In genomic region chr10:128041636-128042035, GRCm38 (mm10) we compare ENCODE assay signal across 26 mouse cellular contexts. TPM values are rescaled to one million over a fixed set of nuclear protein-coding genes. Genes with fewer than 3 reads are reported as not detected.
DNase-seq lines count a peak whose midpoint lies in the region; ATAC-seq and TF ChIP-seq lines count a peak whose summit lies in the region.
"Had no signal": no experiment of that assay in that cellular context is flagged by ENCODE, and none has a peak within 500 bp of the region (broad histone marks: within the 10 kb centered on the region; RNA-seq: fewer than 3 reads in every experiment).

No protein-coding gene starts in this region.

- no peaks in the 10 kb centered on the region for H3K9me3 ChIP-seq in embryonic facial prominence, embryonic 13.5 days
- no peaks in the 10 kb centered on the region for H3K9me3 ChIP-seq in embryonic facial prominence, embryonic 10.5 days
- no peaks in the 10 kb centered on the region for H3K9me3 ChIP-seq in heart, embryonic 12.5 days (replicated peaks)
- no peaks in the 10 kb centered on the region for H3K9me3 ChIP-seq in hindbrain, embryonic 13.5 days
- no peaks in the 10 kb centered on the region for H3K9me3 ChIP-seq in hindbrain, postnatal 0 days (ENCODE audit: low read length)
- H3K9me3 ChIP-seq in E14TG2a.4 (ENCODE audit: low read length) = no peaks in the 10 kb centered on the region
- H3K9me3 ChIP-seq: forebrain, embryonic 15.5 days; heart, embryonic 15.5 days had no signal

- TF ChIP-seq CTCF in hindbrain, postnatal 0 days (IDR thresholded peaks at IDR 0.05; ENCODE audit: low read depth) = no peak
- TF ChIP-seq CTCF in E14TG2a.4 (conservative IDR thresholded peaks at IDR 0.05; ENCODE audit: low read length) = no peak

- no peak for ATAC-seq in embryonic facial prominence, embryonic 13.5 days (ENCODE audit: insufficient number of reproducible peaks, insufficient read depth, low FRiP score, low TSS enrichment, low read depth)
- no peak for ATAC-seq in heart, embryonic 12.5 days (ENCODE audit: insufficient number of reproducible peaks, low FRiP score)
- no peak for ATAC-seq in hindbrain, embryonic 13.5 days (ENCODE audit: low FRiP score)
- no peak for ATAC-seq in hindbrain, postnatal 0 days
- ATAC-seq: activated CD4-positive, CD25-positive, alpha-beta regulatory T cell, adult 4 months; CD4-positive, CD25-positive, alpha-beta regulatory T cell, adult 4 months; forebrain, embryonic 15.5 days; intestine, embryonic 16.5 days; Patski had no signal

- no peak overlapping the region for H3K4me3 ChIP-seq in embryonic facial prominence, embryonic 13.5 days
- H3K4me3 ChIP-seq in embryonic facial prominence, embryonic 10.5 days = no peak overlapping the region
- no peak overlapping the region for H3K4me3 ChIP-seq in heart, embryonic 12.5 days
- H3K4me3 ChIP-seq in hindbrain, embryonic 13.5 days = no peak overlapping the region
- H3K4me3 ChIP-seq in hindbrain, postnatal 0 days (ENCODE audit: low read length) = no peak overlapping the region
- H3K4me3 ChIP-seq in E14TG2a.4 (replicated peaks; ENCODE audit: low read length) = peak overlapping the region; percentile 99; the same call in 1 of the 2 replicates
- H3K4me3 ChIP-seq: forebrain, embryonic 15.5 days; heart, embryonic 15.5 days had no signal

- H3K27me3 ChIP-seq in embryonic facial prominence, embryonic 13.5 days = no peaks in the 10 kb centered on the region
- H3K27me3 ChIP-seq in embryonic facial prominence, embryonic 10.5 days (replicated peaks; ENCODE audit: low read depth, poor library complexity, severe bottlenecking) = no peaks in the 10 kb centered on the region
- H3K27me3 ChIP-seq in heart, embryonic 12.5 days (replicated peaks) = no peaks in the 10 kb centered on the region
- H3K27me3 ChIP-seq in hindbrain, embryonic 13.5 days = no peaks in the 10 kb centered on the region
- H3K27me3 ChIP-seq in hindbrain, postnatal 0 days (ENCODE audit: insufficient read depth, low read length) = no peaks in the 10 kb centered on the region
- H3K27me3 ChIP-seq in E14TG2a.4 (ENCODE audit: insufficient read depth, low read length) = no peaks in the 10 kb centered on the region
- H3K27me3 ChIP-seq: forebrain, embryonic 15.5 days; heart, embryonic 15.5 days; Patski had no signal

- H3K9ac ChIP-seq in embryonic facial prominence, embryonic 13.5 days = peak overlapping the region; percentile 45; the same call in 1 of the 2 replicates
- 0 out of 2 replicates have a peak overlapping the region, but pooled peaks have one; percentile 42 for H3K9ac ChIP-seq in heart, embryonic 12.5 days
- peak overlapping the region; percentile 5; the same call in 1 of the 2 replicates for H3K9ac ChIP-seq in hindbrain, embryonic 13.5 days
- H3K9ac ChIP-seq in hindbrain, postnatal 0 days (replicated peaks; ENCODE audit: low read length) = no peak overlapping the region
- H3K9ac ChIP-seq: forebrain, embryonic 15.5 days; heart, embryonic 15.5 days; hindbrain, embryonic 14.5 days had no signal

- no peak overlapping the region for H3K27ac ChIP-seq in embryonic facial prominence, embryonic 13.5 days
- H3K27ac ChIP-seq in embryonic facial prominence, embryonic 10.5 days (replicated peaks) = no peak overlapping the region
- H3K27ac ChIP-seq in heart, embryonic 12.5 days (ENCODE audit: poor library complexity, severe bottlenecking) = no peak overlapping the region
- no peak overlapping the region for H3K27ac ChIP-seq in hindbrain, embryonic 13.5 days
- no peak overlapping the region for H3K27ac ChIP-seq in hindbrain, postnatal 0 days
- H3K27ac ChIP-seq: forebrain, embryonic 15.5 days; heart, embryonic 15.5 days; hindbrain, embryonic 14.5 days had no signal

- WGBS in embryonic facial prominence, embryonic 13.5 days = 72% methylated on average over 4 of the region's 4 CpGs
- WGBS in embryonic facial prominence, embryonic 10.5 days = 75% methylated on average over 4 of the region's 4 CpGs
- WGBS in heart, embryonic 12.5 days = 82% methylated on average over 4 of the region's 4 CpGs
- 85% methylated on average over 4 of the region's 4 CpGs for WGBS in hindbrain, embryonic 13.5 days
- 76% methylated on average over 4 of the region's 4 CpGs for WGBS in hindbrain, postnatal 0 days

- peaks cover 81% of the 10 kb centered on the region for H3K36me3 ChIP-seq in embryonic facial prominence, embryonic 13.5 days
- H3K36me3 ChIP-seq in embryonic facial prominence, embryonic 10.5 days (replicated peaks) = peaks cover 99% of the 10 kb centered on the region
- H3K36me3 ChIP-seq in heart, embryonic 12.5 days = peaks cover 85% of the 10 kb centered on the region
- H3K36me3 ChIP-seq in hindbrain, embryonic 13.5 days = peaks cover 80% of the 10 kb centered on the region
- peaks cover 36% of the 10 kb centered on the region for H3K36me3 ChIP-seq in hindbrain, postnatal 0 days (ENCODE audit: insufficient read depth, low read length)
- H3K36me3 ChIP-seq in E14TG2a.4 (ENCODE audit: insufficient read depth, low read length) = peaks cover 99% of the 10 kb centered on the region

- no peak overlapping the region for H3K4me2 ChIP-seq in embryonic facial prominence, embryonic 13.5 days
- no peak overlapping the region for H3K4me2 ChIP-seq in heart, embryonic 12.5 days
- no peak overlapping the region for H3K4me2 ChIP-seq in hindbrain, embryonic 13.5 days
- no peak overlapping the region for H3K4me2 ChIP-seq in hindbrain, postnatal 0 days (ENCODE audit: low read depth, low read length)
- H3K4me2 ChIP-seq: forebrain, embryonic 15.5 days; heart, embryonic 15.5 days; hindbrain, embryonic 14.5 days had no signal

- peaks cover 69% of the 10 kb centered on the region for H3K4me1 ChIP-seq in embryonic facial prominence, embryonic 13.5 days
- H3K4me1 ChIP-seq in embryonic facial prominence, embryonic 10.5 days = peaks cover 52% of the 10 kb centered on the region
- H3K4me1 ChIP-seq in heart, embryonic 12.5 days (replicated peaks) = peaks cover 81% of the 10 kb centered on the region
- H3K4me1 ChIP-seq in hindbrain, embryonic 13.5 days (replicated peaks) = peaks cover 57% of the 10 kb centered on the region
- H3K4me1 ChIP-seq in hindbrain, postnatal 0 days (ENCODE audit: insufficient read depth, low read length) = peaks cover 8% of the 10 kb centered on the region; the same call in 1 of the 2 replicates
- H3K4me1 ChIP-seq in E14TG2a.4 (replicated peaks; ENCODE audit: low read depth, low read length) = peaks cover 94% of the 10 kb centered on the region

- no peak for DNase-seq in embryonic facial prominence, embryonic 10.5 days (ENCODE audit: low spot score)
- DNase-seq in heart, postnatal 4 days = no peak
- no peak for DNase-seq in hindbrain, postnatal 0 days (ENCODE audit: low spot score)
- DNase-seq: adrenal gland, postnatal 14 days; B cell, adult 2 months; cerebellum, adult 18-20 months; cerebellum, adult 9-11 months; cerebellum, postnatal 36 days; gastrocnemius, postnatal 14 days; kidney, adult 8-10 months had no signal

RNA-seq across cellular contexts. Expression of gene Naca, which starts 6.3 kb away (rescaled TPM):
- 789 and 900 TPM in 2 replicates for polyA plus RNA-seq in embryonic facial prominence, embryonic 13.5 days (2015; fragmentation: Nextera tagmentation; extraction: Ambion mirVana)
- polyA plus RNA-seq in embryonic facial prominence, embryonic 10.5 days (2016; fragmentation: Nextera tagmentation; extraction: Ambion mirVana) = 907 and 927 TPM in 2 replicates
- 573 and 577 TPM in 2 replicates for polyA plus RNA-seq in heart, embryonic 12.5 days (2016; fragmentation: Nextera tagmentation; extraction: Ambion mirVana)
- total RNA-seq in heart, postnatal 4 days (2021) = 100 to 1,000 TPM; 738 to 766 TPM
- polyA plus RNA-seq in hindbrain, embryonic 13.5 days (2015; fragmentation: Nextera tagmentation; extraction: Ambion mirVana) = 609 and 615 TPM in 2 replicates
- total RNA-seq in hindbrain, postnatal 0 days (2014; rRNA removed) = 295 and 315 TPM in 2 replicates
- 450 and 463 TPM in 2 replicates for polyA plus RNA-seq in hindbrain, postnatal 0 days (2015; fragmentation: Nextera tagmentation; extraction: Ambion mirVana)

RNA-seq across cellular contexts. Expression of gene Ptges3, which starts 17.1 kb away (rescaled TPM):
- 537 and 556 TPM in 2 replicates for polyA plus RNA-seq in embryonic facial prominence, embryonic 13.5 days (2015; fragmentation: Nextera tagmentation; extraction: Ambion mirVana)
- polyA plus RNA-seq in embryonic facial prominence, embryonic 10.5 days (2016; fragmentation: Nextera tagmentation; extraction: Ambion mirVana) = 711 and 729 TPM in 2 replicates
- polyA plus RNA-seq in heart, embryonic 12.5 days (2016; fragmentation: Nextera tagmentation; extraction: Ambion mirVana) = 363 and 375 TPM in 2 replicates
- 100 to 1,000 TPM; 125 to 132 TPM for total RNA-seq in heart, postnatal 4 days (2021)
- 440 and 454 TPM in 2 replicates for polyA plus RNA-seq in hindbrain, embryonic 13.5 days (2015; fragmentation: Nextera tagmentation; extraction: Ambion mirVana)
- total RNA-seq in hindbrain, postnatal 0 days (2014; rRNA removed) = 81.6 and 87.7 TPM in 2 replicates
- 417 and 428 TPM in 2 replicates for polyA plus RNA-seq in hindbrain, postnatal 0 days (2015; fragmentation: Nextera tagmentation; extraction: Ambion mirVana)

RNA-seq across cellular contexts. Expression of gene Prim1, which starts 26.7 kb away (rescaled TPM):
- 92.1 and 92.2 TPM in 2 replicates for polyA plus RNA-seq in embryonic facial prominence, embryonic 13.5 days (2015; fragmentation: Nextera tagmentation; extraction: Ambion mirVana)
- polyA plus RNA-seq in embryonic facial prominence, embryonic 10.5 days (2016; fragmentation: Nextera tagmentation; extraction: Ambion mirVana) = 106 and 111 TPM in 2 replicates
- polyA plus RNA-seq in heart, embryonic 12.5 days (2016; fragmentation: Nextera tagmentation; extraction: Ambion mirVana) = 50.0 and 50.6 TPM in 2 replicates
- 10 to 100 TPM; 30.0 to 31.1 TPM for total RNA-seq in heart, postnatal 4 days (2021)
- polyA plus RNA-seq in hindbrain, embryonic 13.5 days (2015; fragmentation: Nextera tagmentation; extraction: Ambion mirVana) = 33.9 and 39.4 TPM in 2 replicates
- total RNA-seq in hindbrain, postnatal 0 days (2014; rRNA removed) = 15.2 and 19.6 TPM in 2 replicates
- polyA plus RNA-seq in hindbrain, postnatal 0 days (2015; fragmentation: Nextera tagmentation; extraction: Ambion mirVana) = 33.3 and 36.1 TPM in 2 replicates

RNA-seq across cellular contexts. Expression of gene Hsd17b6, which starts 34.2 kb away (rescaled TPM):
- not detected in 2 replicates for polyA plus RNA-seq in embryonic facial prominence, embryonic 13.5 days (2015; fragmentation: Nextera tagmentation; extraction: Ambion mirVana)
- polyA plus RNA-seq in embryonic facial prominence, embryonic 10.5 days (2016; fragmentation: Nextera tagmentation; extraction: Ambion mirVana) = not detected in 2 replicates
- not detected in 2 replicates for polyA plus RNA-seq in heart, embryonic 12.5 days (2016; fragmentation: Nextera tagmentation; extraction: Ambion mirVana)
- not detected for total RNA-seq in heart, postnatal 4 days (2021)
- polyA plus RNA-seq in hindbrain, embryonic 13.5 days (2015; fragmentation: Nextera tagmentation; extraction: Ambion mirVana) = not detected in 2 replicates
- total RNA-seq in hindbrain, postnatal 0 days (2014; rRNA removed) = not detected in 2 replicates
- polyA plus RNA-seq in hindbrain, postnatal 0 days (2015; fragmentation: Nextera tagmentation; extraction: Ambion mirVana) = not detected in 2 replicates
- total RNA-seq: adrenal gland, adult 18-20 months; gastrocnemius, postnatal 14 days; hematopoietic stem cell, adult 5-6 weeks; MEL had no signal
- polyA plus RNA-seq: activated CD4-positive, CD25-positive, alpha-beta regulatory T cell, adult 4 months; CD4-positive, CD25-positive, alpha-beta regulatory T cell, adult 4 months; forebrain, embryonic 11.5 days; forebrain, embryonic 15.5 days; gonadal fat pad, adult 2 months; heart, embryonic 15.5 days; hindbrain, embryonic 14.5 days; Patski had no signal

RNA-seq across cellular contexts. Expression of gene Atp5b, which starts 41.4 kb away (rescaled TPM):
- polyA plus RNA-seq in embryonic facial prominence, embryonic 13.5 days (2015; fragmentation: Nextera tagmentation; extraction: Ambion mirVana) = 1,953 and 2,050 TPM in 2 replicates
- 2,197 and 2,277 TPM in 2 replicates for polyA plus RNA-seq in embryonic facial prominence, embryonic 10.5 days (2016; fragmentation: Nextera tagmentation; extraction: Ambion mirVana)
- polyA plus RNA-seq in heart, embryonic 12.5 days (2016; fragmentation: Nextera tagmentation; extraction: Ambion mirVana) = 4,835 and 4,880 TPM in 2 replicates
- total RNA-seq in heart, postnatal 4 days (2021) = 1,000 to 10,000 TPM; 6,416 to 6,613 TPM
- polyA plus RNA-seq in hindbrain, embryonic 13.5 days (2015; fragmentation: Nextera tagmentation; extraction: Ambion mirVana) = 2,105 and 2,130 TPM in 2 replicates
- 6,623 and 6,768 TPM in 2 replicates for total RNA-seq in hindbrain, postnatal 0 days (2014; rRNA removed)
- polyA plus RNA-seq in hindbrain, postnatal 0 days (2015; fragmentation: Nextera tagmentation; extraction: Ambion mirVana) = 2,401 and 2,438 TPM in 2 replicates
